Mouse (Mus musculus) C2C12 (cell line): ENCODE data around the gene Prr3. TPM values are rescaled to one million over a fixed set of nuclear protein-coding genes. Genes with fewer than 3 reads are reported as not detected.
A peak's percentile ranks its signal among the peaks of the same experiment; 100 is the strongest.

Experiments used
- H3K27me3 ChIP-seq: one replicate; pipeline ENCODE4 v1.6.1; 2011; ENCODE audit not compliant: control insufficient read depth, insufficient read depth, insufficient read length
- H3K36me3 ChIP-seq: one replicate; pipeline ENCODE4 v1.6.1; 2011; ENCODE audit not compliant: control insufficient read depth, insufficient read depth
- H3K4me3 ChIP-seq: one replicate; pipeline ENCODE4 v1.5.1; 2011; ENCODE audit warnings: mild to moderate bottlenecking, control low read depth; ENCODE audit not compliant: poor library complexity, insufficient read depth, severe bottlenecking
- H3K79me2 ChIP-seq: one replicate; pipeline ENCODE4 v1.6.1; 2011; ENCODE audit not compliant: control insufficient read depth, insufficient read depth
- H3K79me3 ChIP-seq: one replicate; pipeline ENCODE4 v1.6.1; 2011; ENCODE audit warnings: low read depth, control low read depth
- H3ac ChIP-seq: one replicate; pipeline ENCODE3; 2011; ENCODE audit warnings: low read depth; ENCODE audit not compliant: control insufficient read depth, insufficient read length
- CEBPB ChIP-seq: IDR thresholded peaks from one replicate; pipeline ENCODE4 v1.6.1; 2011; ENCODE audit warnings: low read depth, mild to moderate bottlenecking, control low read depth, moderate library complexity
- CTCF ChIP-seq: IDR thresholded peaks from one replicate; pipeline ENCODE4 v1.5.1; 2011; ENCODE audit not compliant: control insufficient read depth, insufficient read depth, insufficient read length
- FOSL1 ChIP-seq: IDR thresholded peaks from one replicate; pipeline ENCODE4 v1.8.0; 2011; ENCODE audit warnings: mild to moderate bottlenecking, low read length; ENCODE audit not compliant: poor library complexity, insufficient read depth, severe bottlenecking
- MAX ChIP-seq: IDR thresholded peaks from one replicate; pipeline ENCODE4 v1.6.1; 2011; ENCODE audit warnings: mild to moderate bottlenecking, control low read depth
- MYOD1 ChIP-seq: IDR thresholded peaks from one replicate; pipeline ENCODE4 v1.6.1; 2011; ENCODE audit warnings: low read depth; ENCODE audit not compliant: control insufficient read depth, insufficient read length
- MYOG ChIP-seq: IDR thresholded peaks from one replicate; pipeline ENCODE4 v1.6.1; 2011; ENCODE audit not compliant: control insufficient read depth, insufficient read length; ENCODE audit errors: extremely low read depth
- USF1 ChIP-seq: IDR thresholded peaks from one replicate; pipeline ENCODE4 v1.6.1; 2011; ENCODE audit warnings: low read depth, mild to moderate bottlenecking, control low read depth, moderate library complexity
- polyA plus RNA-seq: library from polyadenylated mRNA; unstranded; fragments of >200 nt; fragmentation: generic; extraction: Trizol; gene quantifications from one replicate; pipeline ENCODE4 v1.2.1, GENCODE M21; 2012; ENCODE audit warnings: missing spikeins

Gene Prr3
- polyA plus RNA-seq, 1 experiment: 13.7 TPM

DNA sequence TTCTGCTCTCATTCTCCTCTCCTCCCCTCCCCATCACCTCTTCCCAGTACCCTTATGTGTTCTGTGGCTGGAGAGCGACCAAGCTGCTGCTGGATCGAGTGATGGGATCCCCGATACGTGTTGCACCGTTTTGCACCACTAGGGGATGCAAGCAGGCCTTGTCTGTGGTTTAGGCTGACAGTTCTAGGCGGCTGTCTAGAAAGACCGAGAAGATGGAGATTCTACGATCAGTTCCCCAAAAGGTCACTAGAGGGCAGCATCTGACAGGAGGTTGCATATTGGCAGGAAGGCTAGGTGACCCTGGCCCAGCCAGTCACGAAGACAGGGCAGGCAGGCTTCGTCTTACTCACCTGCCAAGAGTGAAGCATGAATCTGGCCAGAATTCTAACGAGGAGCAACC lies 16.9 kb upstream of the Prr3 start:
- peak; percentile 92 for TF ChIP-seq CTCF
- TF ChIP-seq FOSL1: no peak
- Histone ChIP-seq H3K27me3 (no peaks in the 10 kb centered on the region), H3K79me3 (peaks cover 42% of the 10 kb centered on the region), H3K79me2 (peaks cover 63% of the 10 kb centered on the region), H3ac (no peak overlapping the region), H3K4me3 (no peak overlapping the region), H3K36me3 (no peaks in the 10 kb centered on the region)

DNA sequence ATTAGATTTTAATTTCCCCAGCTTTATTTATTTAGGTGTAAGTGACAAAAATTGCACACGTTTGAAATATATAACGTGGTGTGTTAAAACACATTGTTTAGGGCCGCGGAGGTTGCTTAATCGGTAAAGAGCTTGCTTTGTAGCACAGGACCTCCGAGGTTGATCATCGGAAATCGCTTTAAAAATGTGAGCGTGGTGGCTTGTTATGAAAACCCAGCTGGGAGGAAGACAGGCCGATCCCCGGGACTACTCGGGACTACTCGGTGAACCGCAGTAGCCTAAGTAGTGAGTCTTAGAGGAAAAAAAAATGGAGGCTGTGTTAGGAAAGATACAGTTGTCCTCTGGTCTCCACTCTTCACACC lies 14.8 kb upstream of the Prr3 start:
- H3K79me2 ChIP-seq: peaks cover 50% of the 10 kb centered on the region
- H3K27me3 ChIP-seq: no peaks in the 10 kb centered on the region
- peaks cover 34% of the 10 kb centered on the region for H3K79me3 ChIP-seq
- peak overlapping the region; percentile 2 for H3ac ChIP-seq
- H3K4me3 ChIP-seq: peak overlapping the region; percentile 49
- no peak for TF ChIP-seq MYOD1
- no peak for TF ChIP-seq MYOG
- no peaks in the 10 kb centered on the region for H3K36me3 ChIP-seq

DNA sequence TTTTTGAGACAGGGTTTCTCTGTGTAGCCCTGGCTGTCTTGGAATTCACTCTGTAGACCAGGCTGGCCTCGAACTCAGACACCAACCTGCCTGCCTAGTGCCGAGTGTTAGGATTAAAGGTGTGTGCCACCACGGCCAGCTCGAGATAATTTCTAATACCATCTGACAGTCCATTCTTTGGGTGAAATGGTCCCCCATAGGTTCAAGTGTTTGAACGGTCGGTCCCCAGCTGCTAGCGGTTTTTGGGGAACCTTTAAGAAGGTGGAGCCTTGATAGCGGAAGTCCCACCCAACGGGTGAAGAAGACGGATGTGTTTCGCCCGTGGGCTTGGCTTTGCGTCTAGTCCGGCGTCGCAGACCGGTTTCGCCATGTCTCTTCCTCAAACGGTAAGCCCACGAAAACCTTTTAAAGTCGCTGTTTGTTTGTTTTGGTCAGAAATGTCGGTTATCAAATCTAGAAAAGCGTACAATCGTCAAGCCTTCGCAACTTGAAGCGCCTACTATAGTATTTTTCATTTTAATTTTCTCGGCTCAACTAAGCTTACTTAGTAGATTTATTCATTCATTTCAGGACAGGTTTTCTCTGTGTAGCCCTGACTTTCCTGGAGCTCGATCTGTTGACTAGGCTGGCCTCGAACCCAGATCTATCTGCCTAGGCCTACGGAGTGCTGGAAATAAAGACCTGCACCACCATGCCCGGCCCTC lies 14.3 kb upstream of the Prr3 start:
- Histone ChIP-seq H3K36me3 (no peaks in the 10 kb centered on the region), H3K4me3 (peak overlapping the region; percentile 49), H3K27me3 (no peaks in the 10 kb centered on the region), H3K79me3 (peaks cover 30% of the 10 kb centered on the region), H3ac (peak overlapping the region; percentile 58), H3K79me2 (peaks cover 45% of the 10 kb centered on the region)
- TF ChIP-seq CEBPB (no peak), CTCF (no peak), USF1 (no peak), MYOG (no peak), FOSL1 (no peak), MAX (no peak)

DNA sequence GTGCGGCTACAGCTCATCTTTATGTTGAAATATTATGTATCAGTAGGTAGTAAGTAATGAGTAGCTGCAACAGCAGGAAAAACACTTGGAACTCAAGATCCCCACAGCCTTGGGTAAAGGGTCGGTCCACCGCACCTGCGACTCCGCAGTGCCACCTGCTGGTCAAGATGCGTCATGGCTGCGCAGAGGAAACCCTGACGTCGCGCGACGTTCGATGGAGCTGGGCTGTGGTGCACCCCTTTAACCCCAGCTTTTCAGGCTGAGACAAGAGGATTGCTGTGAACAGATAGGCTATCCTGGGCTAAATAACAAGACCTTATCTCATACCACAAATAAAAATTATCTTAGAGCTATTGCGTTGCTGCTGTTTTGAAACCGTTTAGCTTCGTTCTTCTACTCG lies 13.6 kb upstream of the Prr3 start:
- no peak for TF ChIP-seq FOSL1
- TF ChIP-seq CTCF: peak; percentile 99
- TF ChIP-seq MAX: peak; percentile 39
- TF ChIP-seq USF1: no peak
- peak overlapping the region; percentile 49 for H3K4me3 ChIP-seq

DNA sequence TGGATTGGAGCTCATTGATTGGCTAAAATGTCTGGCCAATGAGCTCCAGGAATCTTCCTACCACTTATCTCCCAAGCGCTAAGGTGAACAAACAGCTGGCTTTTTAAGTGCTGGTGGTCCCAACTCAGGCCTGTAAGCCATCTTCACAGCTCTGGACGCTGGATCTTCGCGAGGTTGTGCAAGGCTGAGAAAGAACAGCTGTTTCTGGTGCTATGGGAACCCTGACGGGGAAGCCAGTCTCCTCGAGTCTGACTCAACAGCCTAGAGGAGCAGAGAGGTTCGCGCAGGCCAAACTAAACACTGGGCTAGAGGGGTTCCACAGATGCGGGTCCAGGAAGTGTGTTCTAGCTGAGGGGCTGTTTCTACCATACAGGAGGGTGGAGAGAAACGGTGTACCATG lies 11.7 kb upstream of the Prr3 start:
- peaks cover 6% of the 10 kb centered on the region for H3K36me3 ChIP-seq
- H3K27me3 ChIP-seq: no peaks in the 10 kb centered on the region
- H3ac ChIP-seq: no peak overlapping the region
- H3K79me2 ChIP-seq: peaks cover 22% of the 10 kb centered on the region
- no peak overlapping the region for H3K4me3 ChIP-seq
- TF ChIP-seq MYOG (no peak), MYOD1 (no peak), CEBPB (no peak), FOSL1 (no peak), USF1 (no peak), CTCF (no peak), MAX (no peak)
- peaks cover 14% of the 10 kb centered on the region for H3K79me3 ChIP-seq

More for the DNA sequence above, 13.6 kb upstream of the Prr3 start:
- peaks cover 23% of the 10 kb centered on the region for H3K79me3 ChIP-seq
- H3ac ChIP-seq: no peak overlapping the region
- H3K36me3 ChIP-seq: no peaks in the 10 kb centered on the region
- H3K27me3 ChIP-seq: no peaks in the 10 kb centered on the region
- peaks cover 38% of the 10 kb centered on the region for H3K79me2 ChIP-seq

DNA sequence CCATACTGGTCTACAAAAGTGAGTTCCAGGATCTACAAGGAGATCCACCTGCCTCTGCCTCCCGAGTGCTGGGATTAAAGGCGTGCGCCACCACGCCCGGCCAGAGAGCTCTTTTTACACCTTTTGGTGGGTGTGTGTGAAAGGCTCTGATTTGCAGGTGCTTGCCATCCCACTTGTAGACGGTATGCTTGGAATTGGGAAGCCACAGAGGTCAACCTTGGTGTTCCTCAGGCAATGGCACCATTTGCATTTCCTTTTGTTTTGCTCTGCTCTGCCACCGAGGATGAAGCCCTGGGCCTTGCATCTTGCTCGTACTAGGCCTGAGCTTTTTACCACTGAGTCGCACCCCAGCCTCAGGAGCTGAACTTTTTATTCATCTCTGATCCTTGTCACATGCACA lies 1.7 kb upstream of the Prr3 start:
- TF ChIP-seq MYOD1 (no peak), CTCF (no peak), CEBPB (no peak), MAX (no peak), USF1 (no peak), FOSL1 (no peak), MYOG (no peak)
- Histone ChIP-seq H3ac (peak overlapping the region; percentile 3), H3K27me3 (no peaks in the 10 kb centered on the region), H3K4me3 (no peak overlapping the region), H3K36me3 (peaks cover 33% of the 10 kb centered on the region), H3K79me2 (peaks cover 39% of the 10 kb centered on the region), H3K79me3 (peaks cover 25% of the 10 kb centered on the region)
